Mouse (Mus musculus) cerebellum, postnatal 36 days (tissue): ENCODE results near the gene Dus2.
"Not testable (repeated sequence)": the region's sequence is repeated elsewhere in the genome, so short reads cannot be mapped to it uniquely, and the experiment has no call there.

Experiments
- DNase-seq, 2 experiments: peaks; one replicate each; pipeline ENCODE4 v3.0.0; 2021 to 2022; ENCODE audit warnings: mixed read lengths in 2 of 2

The Dus2 gene

DNA sequence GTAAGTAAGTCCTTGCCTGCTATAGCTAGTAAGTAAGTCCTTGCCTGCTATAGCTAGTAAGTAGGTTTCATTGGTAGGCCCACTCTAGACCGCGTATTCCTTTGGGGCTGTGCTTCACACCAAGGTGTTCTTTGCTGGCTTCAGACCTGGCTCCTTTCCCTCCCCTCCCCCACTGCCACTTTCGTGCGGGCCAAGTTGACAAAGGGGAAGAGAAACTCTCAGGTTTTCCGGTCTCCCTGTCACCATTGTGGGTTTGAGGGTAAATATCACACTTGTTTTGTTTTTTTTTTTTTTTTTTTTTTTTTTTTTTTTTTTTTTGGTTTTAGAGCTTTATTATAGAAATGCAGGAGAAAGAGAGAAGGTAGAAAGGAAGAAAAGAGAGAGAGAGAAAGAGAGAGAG is 1.4 kb downstream of the Dus2 start:
- no peak for DNase-seq

GRCm38 (mm10) chr8:105993226-105993625 is 2.1 kb downstream of the Dus2 start:
- no peak for DNase-seq

- DNase-seq, result no peak
Measured at GRCm38 (mm10) chr8:105996359-105996758, 5.2 kb downstream of the Dus2 start.

GRCm38 (mm10) chr8:105998971-105999370 is 7.8 kb downstream of the Dus2 start:
- DNase-seq, result no peak

- DNase-seq, result peak; percentile 77 to 80
Measured at GRCm38 (mm10) chr8:106001908-106002307, 10.8 kb downstream of the Dus2 start.

GRCm38 (mm10) chr8:106004538-106005207 is 13.5 kb downstream of the Dus2 start:
- DNase-seq, result no peak

- no peak for DNase-seq
Measured at GRCm38 (mm10) chr8:106005875-106006274, 14.7 kb downstream of the Dus2 start, which contains the start of gene Dpep2nb. TSS of gene Dpep2nb (minus strand) at chr8:106005975.

DNA sequence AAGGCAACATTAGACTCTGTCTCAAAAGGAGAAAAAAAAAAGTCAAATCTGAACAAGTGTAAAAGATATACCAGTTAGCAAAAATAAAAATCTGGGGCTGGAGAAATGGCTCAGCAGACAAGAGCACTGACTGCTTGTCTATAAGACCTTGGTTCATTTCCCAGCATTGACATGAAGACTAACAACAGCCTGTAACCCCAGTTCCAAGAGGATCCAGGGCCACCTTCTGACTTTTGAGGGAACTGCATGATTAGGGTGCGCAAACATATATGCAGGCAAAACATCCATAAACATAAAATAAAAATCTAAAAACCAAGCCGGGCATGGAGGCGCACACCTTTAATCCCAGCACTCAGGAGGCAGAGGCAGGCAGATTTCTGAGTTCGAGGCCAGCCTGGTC is 15.3 kb downstream of the Dus2 start:
- DNase-seq, result no peak

DNA sequence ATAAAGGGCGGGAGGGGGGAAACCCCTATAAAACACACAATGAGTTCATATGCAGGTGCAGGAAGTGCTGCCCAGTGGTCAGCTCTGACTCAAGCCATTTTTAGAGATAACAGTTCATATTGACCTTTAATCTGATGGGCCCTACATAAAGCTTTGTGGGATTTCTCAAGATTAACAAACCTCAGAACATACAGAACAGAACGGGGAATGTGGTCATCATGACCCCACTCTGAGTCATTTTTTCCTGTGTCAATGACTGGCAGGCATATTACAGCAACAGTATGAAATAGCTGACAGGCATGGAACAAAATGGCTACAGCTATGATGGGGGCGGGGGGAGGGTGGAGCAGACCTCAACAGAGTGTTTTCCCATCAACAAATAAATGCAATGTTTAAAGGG is 16.0 kb downstream of the Dus2 start:
- no peak for DNase-seq

DNA sequence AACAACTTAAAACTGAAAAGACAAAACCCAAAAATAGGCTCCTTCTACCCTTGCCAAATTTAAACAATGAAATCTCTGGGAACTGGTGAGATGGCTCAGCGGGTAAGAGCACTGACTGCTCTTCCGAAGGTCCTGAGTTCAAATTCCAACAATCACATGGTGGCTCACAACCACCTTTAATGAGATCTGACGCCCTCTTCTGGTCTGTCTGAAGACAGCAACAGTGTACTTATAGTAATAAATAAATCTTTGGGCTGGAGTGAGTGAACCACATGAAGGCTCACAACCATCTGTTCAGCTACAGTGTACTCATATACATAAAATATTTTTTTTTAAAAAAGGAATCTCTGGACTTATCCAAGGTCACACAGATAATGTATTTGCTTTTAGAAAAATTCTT is 16.8 kb downstream of the Dus2 start:
- not testable (repeated sequence) for DNase-seq

DNA sequence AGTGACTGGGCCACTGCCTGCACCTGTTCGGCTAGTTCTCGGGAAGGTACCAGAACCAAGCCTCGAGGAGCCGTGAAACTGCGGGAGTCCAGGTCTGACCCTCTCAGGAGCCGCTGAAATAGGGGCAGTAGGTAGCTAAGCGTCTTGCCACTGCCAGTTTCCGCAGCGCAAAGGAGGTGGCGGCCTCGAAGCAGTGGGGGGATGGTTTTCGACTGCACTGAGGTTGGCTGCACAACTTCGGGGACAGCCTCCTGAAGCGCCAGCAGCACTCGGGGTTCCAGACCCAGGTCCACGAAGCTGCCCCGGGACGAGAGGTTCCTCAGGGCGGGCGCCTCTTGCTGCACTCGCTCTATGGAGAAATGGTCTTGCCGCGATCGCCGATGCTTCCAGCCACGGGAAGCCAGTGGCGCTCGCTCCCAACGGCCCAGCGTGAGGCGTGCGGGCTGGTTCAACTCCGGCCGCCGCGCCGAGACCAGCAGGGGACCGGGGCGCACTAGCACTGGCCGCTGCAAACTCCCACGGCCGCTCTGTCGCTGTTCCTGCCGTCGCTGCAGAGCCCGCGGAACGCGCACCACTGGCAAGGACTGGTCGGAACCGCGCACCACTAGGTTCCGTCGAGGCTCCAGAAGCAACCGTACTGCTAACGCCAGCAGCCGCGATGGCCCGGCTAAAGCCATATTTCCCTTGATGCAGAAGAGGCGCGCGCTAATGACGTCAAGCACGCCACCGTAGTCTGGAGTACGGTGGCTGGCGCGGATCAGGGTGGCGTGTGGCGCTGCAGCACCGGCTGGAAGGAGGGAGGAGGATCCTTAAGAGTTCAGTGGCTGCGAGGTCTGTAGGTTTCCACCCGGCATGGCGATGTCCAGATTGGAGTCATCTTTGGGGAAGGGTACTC is 19.9 kb downstream of the Dus2 start:
- DNase-seq, result peak; percentile 95 to 97

GRCm38 (mm10) chr8:106011643-106011986 is 20.5 kb downstream of the Dus2 start, which contains the start of gene Ddx28:
TSS of gene Ddx28 (minus strand) at chr8:106011882.
- no peak for DNase-seq

GRCm38 (mm10) chr8:106012203-106012602 is 21.1 kb downstream of the Dus2 start:
- DNase-seq, result not testable (repeated sequence)

- DNase-seq, result no peak
Measured at GRCm38 (mm10) chr8:106016284-106016683, 25.1 kb downstream of the Dus2 start.

GRCm38 (mm10) chr8:106017130-106017529 is 26.0 kb downstream of the Dus2 start:
- DNase-seq, result no peak

GRCm38 (mm10) chr8:106018039-106018438 is 26.9 kb downstream of the Dus2 start:
- DNase-seq, result no peak

GRCm38 (mm10) chr8:106022483-106022882 is 31.3 kb downstream of the Dus2 start:
- DNase-seq, result peak; percentile 80 to 92

DNA sequence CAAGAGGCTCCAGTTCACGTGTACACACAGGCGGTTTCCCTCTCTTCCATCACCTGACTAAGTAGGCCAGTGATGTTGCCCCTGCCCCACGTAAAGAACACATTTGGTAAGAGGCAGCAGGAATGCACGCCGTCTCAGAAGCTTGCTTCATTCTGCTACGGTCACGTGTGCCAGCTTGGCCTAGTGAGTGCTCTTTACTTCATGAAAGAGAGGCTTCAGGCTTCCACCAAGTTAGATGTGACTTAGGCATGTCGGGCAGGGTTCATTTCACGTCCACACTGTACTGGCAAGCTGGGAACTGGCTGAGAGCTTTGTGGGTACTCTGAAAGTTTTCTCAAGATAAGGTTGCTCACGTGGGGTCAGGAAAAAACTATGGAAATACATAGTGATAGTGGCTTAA is 47.6 kb downstream of the Dus2 start:
- no peak for DNase-seq

DNA sequence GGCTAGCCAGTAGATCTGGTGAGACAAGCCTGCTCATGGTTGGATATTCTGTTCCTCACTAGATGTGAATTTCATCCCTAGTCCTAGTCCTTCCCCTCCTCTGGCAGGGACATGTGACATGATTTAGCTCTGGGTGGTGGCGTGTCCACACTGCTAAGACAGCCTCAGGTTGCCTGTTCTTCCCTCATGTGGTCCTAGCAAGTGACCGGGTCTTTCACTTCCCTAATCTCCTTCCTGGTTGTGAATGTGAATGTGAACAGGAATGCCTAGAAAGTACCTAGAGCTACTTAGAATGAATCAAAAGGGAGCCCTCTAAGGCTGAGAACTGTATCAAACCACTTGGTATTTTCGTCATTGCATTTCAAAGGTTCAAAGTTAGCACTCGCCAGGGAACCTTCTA is 48.5 kb downstream of the Dus2 start:
- no peak for DNase-seq

DNA sequence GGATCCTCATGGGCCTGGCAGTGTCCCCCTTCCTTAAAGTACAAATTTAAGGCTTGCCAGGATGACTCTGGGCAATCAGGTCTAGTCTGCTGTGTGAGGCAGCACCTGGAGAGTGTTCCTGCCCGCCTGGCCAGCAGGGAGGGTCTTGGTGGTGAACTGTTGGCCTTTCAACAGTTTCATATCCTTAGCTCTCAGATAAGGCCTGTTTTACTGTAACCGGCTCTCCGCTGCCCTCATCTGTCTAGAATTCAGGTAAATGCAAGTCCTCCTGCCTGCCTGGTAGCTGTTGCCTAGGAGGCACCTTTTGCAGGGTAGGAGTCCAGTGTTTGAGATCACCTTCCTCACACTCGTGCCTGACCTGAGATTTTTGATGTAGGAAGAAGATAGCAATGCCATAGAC is 49.1 kb downstream of the Dus2 start:
- no peak for DNase-seq

DNA sequence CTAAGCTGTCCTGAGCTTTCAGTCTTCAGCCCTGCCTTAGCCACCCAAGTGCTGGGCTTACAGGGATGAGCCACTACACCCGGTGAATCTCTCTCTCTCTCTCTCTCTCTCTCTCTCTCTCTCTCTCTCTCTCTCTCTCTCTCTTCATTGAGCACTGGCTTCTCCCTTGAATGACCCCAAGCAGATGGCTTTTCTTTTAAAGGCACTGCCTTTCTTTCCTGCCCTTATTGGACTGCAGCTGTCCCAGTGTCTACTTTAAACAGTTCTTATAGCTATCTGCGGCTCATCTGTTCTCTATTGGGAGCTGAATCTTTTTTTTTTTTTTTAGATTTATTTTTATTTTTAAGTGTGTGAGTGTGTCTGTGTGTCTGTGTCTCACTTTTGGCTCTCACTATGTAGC is 51.9 kb downstream of the Dus2 start:
- no peak for DNase-seq

DNA sequence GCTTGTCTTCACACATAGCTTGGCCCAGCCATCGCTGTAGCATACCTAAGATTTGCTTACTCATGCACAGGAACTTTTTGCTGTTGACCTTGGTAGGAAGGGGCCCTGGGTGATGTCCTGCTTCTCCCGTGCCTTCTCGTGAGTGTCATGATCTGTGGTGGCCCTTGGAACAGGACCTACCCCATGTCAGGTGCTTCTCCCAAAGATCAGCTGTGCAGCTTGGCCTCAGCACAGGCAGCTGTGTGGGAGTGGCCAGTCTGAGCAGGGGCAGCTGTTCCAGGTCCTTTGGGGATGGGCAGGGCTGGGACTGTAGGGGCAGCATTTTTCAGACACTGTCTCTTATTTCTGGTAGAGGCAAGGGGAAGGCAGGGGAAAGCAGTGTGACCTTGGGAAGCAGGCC is 53.0 kb downstream of the Dus2 start:
- no peak for DNase-seq

DNA sequence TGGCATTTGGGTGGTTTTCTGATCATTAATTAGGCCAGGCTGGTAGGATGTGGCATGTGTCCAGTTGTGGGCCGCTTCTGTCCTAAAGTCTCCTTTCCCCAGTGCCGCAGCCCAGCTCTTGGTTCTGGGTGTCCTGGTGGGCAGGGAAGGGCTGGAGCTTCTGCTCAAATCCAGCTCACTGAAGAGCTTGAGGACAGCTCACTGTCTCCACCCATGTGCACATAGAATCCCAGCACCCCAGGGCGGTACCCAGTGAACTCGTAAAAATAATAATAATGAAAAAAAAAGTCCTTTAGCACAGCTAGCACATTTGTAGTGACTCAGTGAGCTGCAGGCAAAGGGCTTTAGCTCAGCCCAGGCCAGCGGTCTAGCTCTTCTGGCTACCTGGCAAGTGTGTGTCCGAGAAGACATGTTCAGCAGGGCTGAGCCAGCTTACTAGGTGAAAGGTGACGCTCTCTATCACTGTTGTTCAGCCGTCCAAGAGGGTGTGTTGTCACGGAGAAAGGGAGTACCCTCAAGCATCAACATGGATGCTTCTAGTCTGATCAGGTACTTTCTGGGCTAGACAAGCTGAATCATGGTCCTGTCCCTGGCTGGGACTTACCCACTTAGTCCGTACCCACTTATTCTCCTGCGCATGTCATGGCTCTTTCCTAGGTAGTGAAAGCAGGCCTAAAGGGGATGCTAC is 55.9 kb downstream of the Dus2 start:
- no peak for DNase-seq
